ENCODE assay signal across 14 mouse cellular contexts in genomic region chr5:32010056-32010455, GRCm38 (mm10).
DNase-seq lines count a peak whose midpoint lies in the region.
"Had no signal": no experiment of that assay in that cellular context is flagged by ENCODE, and none has a peak within 500 bp of the region (broad histone marks: within the 10 kb centered on the region; RNA-seq: fewer than 3 reads in every experiment).

No protein-coding gene starts in this region.

- intact Hi-C loops in left cerebral cortex, postnatal 10 days (cut with DNase I) = no loop called here

- DNase-seq in frontal cortex, postnatal 36 days (ENCODE audit: low spot score in 2 of 2) = peak; percentile 19 to 48
- no peak for DNase-seq in frontal cortex, postnatal 14 days (ENCODE audit: low spot score in 2 of 2)
- peak; percentile 33 for DNase-seq in left cerebral cortex, adult 11 months (ENCODE audit: low spot score)
- no peak for DNase-seq in left cerebral cortex, postnatal 10 days (ENCODE audit: extremely low spot score in 1 of 2, low spot score in 2 of 2)
- DNase-seq in right cerebral cortex, postnatal 25 days = peak; percentile 33
- no peak for DNase-seq in right cerebral cortex, postnatal 10 days (ENCODE audit: low spot score in 2 of 2)
- no peak for DNase-seq in cerebellum, postnatal 36 days
- DNase-seq: adrenal gland, postnatal 10 days; cerebellum, adult 11-12 months; cerebellum, adult 9-10 months; cerebellum, postnatal 25 days; forebrain, postnatal 0 days; gastrocnemius, postnatal 14 days; heart, postnatal 36 days had no signal

Comparison
In these comparisons a context has a peak if more than half of its experiments do, and no peak if none do; other contexts are left out.
1. DNase-seq: peak in frontal cortex, postnatal 36 days (2 of 2), left cerebral cortex, adult 11 months (single experiment) and right cerebral cortex, postnatal 25 days (single experiment); none in frontal cortex, postnatal 14 days (0 of 2), left cerebral cortex, postnatal 10 days (0 of 2), right cerebral cortex, postnatal 10 days (0 of 2) and cerebellum, postnatal 36 days (0 of 2).